Mouse (Mus musculus): ENCODE results near the gene Ankrd24. TPM values are rescaled to one million over a fixed set of nuclear protein-coding genes. Genes with fewer than 3 reads are reported as not detected.

The Ankrd24 gene
- polyA plus RNA-seq, 2 experiments, result 1.5 to 5.6 TPM

- Histone ChIP-seq H3K4me3 (ENCODE audit: insufficient read depth in 1 of 2, low read depth in 2 of 2, low read length in 2 of 2) (peak overlapping the region in 1 of 2 experiments; percentile 27; a peak in 1 of 4 replicates), H3K9me3 (ENCODE audit: control insufficient read depth, low read length) (no peaks in the 10 kb centered on the region), H3K9ac (replicated peaks) (no peak overlapping the region), H3K27me3 (ENCODE audit: control insufficient read depth, insufficient read depth, low read length) (peaks cover 15% of the 10 kb centered on the region), H3K36me3 (replicated peaks; ENCODE audit: control insufficient read depth, insufficient read depth, low read depth) (no peaks in the 10 kb centered on the region), H3K4me2 (ENCODE audit: low read depth) (peak overlapping the region; percentile 44), H3K4me1 (replicated peaks; ENCODE audit: control insufficient read depth in 2 of 2, insufficient read depth in 2 of 2, low read length in 1 of 2) (peaks cover 15 to 32% of the 10 kb centered on the region in 2 experiments), H3K27ac (no peak overlapping the region)
- DNase-seq (ENCODE audit: low read depth in 3 of 3, low spot score in 3 of 3), result no peak
- WGBS (ENCODE audit: insufficient replicate concordance), result 23% methylated on average over 10 of the region's 10 CpGs
- TF ChIP-seq CTCF (IDR thresholded peaks at IDR 0.05; ENCODE audit: low read depth), result no peak
- no peak for TF ChIP-seq EP300 (IDR thresholded peaks at IDR 0.05; ENCODE audit: low read depth)
- no peak for ATAC-seq (ENCODE audit: insufficient read depth)
Observed at GRCm38 (mm10) chr10:81596611-81597010, 31.7 kb upstream of the Ankrd24 start.

- Histone ChIP-seq H3K9ac (replicated peaks) (no peak overlapping the region), H3K4me2 (ENCODE audit: low read depth) (peak overlapping the region; percentile 44), H3K36me3 (replicated peaks; ENCODE audit: control insufficient read depth, insufficient read depth, low read depth) (no peaks in the 10 kb centered on the region), H3K9me3 (ENCODE audit: control insufficient read depth, low read length) (no peaks in the 10 kb centered on the region), H3K27me3 (ENCODE audit: control insufficient read depth, insufficient read depth, low read length) (peaks cover 15% of the 10 kb centered on the region), H3K27ac (no peak overlapping the region), H3K4me1 (replicated peaks; ENCODE audit: control insufficient read depth in 2 of 2, insufficient read depth in 2 of 2, low read length in 1 of 2) (peaks cover 16 to 36% of the 10 kb centered on the region in 2 experiments), H3K4me3 (ENCODE audit: insufficient read depth in 1 of 2, low read depth in 2 of 2, low read length in 2 of 2) (peak overlapping the region in 1 of 2 experiments; percentile 22; a peak in 1 of 4 replicates)
- 9% methylated on average over 12 of the region's 12 CpGs for WGBS (ENCODE audit: insufficient replicate concordance)
- no peak for TF ChIP-seq EP300 (IDR thresholded peaks at IDR 0.05; ENCODE audit: low read depth)
- no peak for TF ChIP-seq CTCF (IDR thresholded peaks at IDR 0.05; ENCODE audit: low read depth)
- DNase-seq (ENCODE audit: low read depth in 3 of 3, low spot score in 3 of 3) (no peak), ATAC-seq (ENCODE audit: insufficient read depth) (no peak)
Observed at GRCm38 (mm10) chr10:81597137-81597950, 31.0 kb upstream of the Ankrd24 start.

DNA sequence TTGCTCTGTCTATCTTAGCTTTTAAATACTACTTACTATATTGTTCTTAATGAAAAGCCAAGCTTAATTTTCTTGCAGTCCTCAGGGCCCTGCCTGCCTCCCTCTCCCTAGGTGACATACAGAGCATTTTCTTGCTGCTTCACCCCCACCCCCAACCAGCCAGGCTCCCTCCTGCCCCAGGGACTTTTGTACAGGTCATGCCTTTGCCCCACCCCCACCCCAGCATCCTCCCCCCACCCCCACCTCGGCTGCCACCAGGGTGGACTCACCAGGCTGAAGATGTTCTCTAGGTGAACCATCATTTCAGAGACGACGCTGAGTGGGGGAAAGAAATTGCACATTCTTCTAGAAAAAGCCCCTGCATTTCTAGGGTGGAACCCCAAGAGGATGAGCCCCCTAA lies 30.0 kb upstream of the Ankrd24 start:
- Histone ChIP-seq H3K36me3 (replicated peaks; ENCODE audit: control insufficient read depth, insufficient read depth, low read depth) (no peaks in the 10 kb centered on the region), H3K9me3 (ENCODE audit: control insufficient read depth, low read length) (no peaks in the 10 kb centered on the region), H3K4me3 (ENCODE audit: insufficient read depth in 1 of 2, low read depth in 2 of 2, low read length in 2 of 2) (no peak overlapping the region), H3K27ac (no peak overlapping the region), H3K27me3 (ENCODE audit: control insufficient read depth, insufficient read depth, low read length) (peaks cover 15% of the 10 kb centered on the region), H3K4me2 (ENCODE audit: low read depth) (no peak overlapping the region), H3K9ac (replicated peaks) (no peak overlapping the region), H3K4me1 (replicated peaks; ENCODE audit: control insufficient read depth in 2 of 2, insufficient read depth in 2 of 2, low read length in 1 of 2) (peaks cover 16 to 43% of the 10 kb centered on the region in 2 experiments)
- TF ChIP-seq CTCF (IDR thresholded peaks at IDR 0.05; ENCODE audit: low read depth) (no peak), EP300 (IDR thresholded peaks at IDR 0.05; ENCODE audit: low read depth) (no peak)
- ATAC-seq (ENCODE audit: insufficient read depth), result no peak
- DNase-seq (ENCODE audit: low read depth in 3 of 3, low spot score in 3 of 3), result no peak
- 37% methylated on average over 3 of the region's 3 CpGs for WGBS (ENCODE audit: insufficient replicate concordance)

DNA sequence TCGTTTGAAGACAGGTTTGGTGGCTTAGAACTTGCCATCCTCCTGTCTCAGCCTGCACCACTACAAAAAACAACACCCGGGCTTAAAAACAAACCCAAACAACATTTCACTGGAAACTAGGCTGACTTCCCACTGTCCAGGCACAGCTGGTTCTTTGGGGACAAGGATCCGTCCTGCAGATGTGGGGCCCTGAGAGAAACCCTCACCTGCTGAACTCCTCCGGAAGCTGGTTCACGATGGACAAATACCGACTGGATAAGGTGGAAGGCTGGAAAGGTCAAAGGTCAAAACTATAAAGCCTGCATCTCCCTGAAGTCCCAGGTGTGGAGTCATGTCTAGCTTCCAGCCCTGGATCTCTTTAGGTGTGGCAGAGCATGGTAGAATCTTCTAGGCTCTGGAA lies 29.5 kb upstream of the Ankrd24 start:
- no peak overlapping the region for H3K4me2 ChIP-seq (ENCODE audit: low read depth)
- DNase-seq (ENCODE audit: low read depth in 3 of 3, low spot score in 3 of 3) (no peak), ATAC-seq (ENCODE audit: insufficient read depth) (no peak)
- WGBS (ENCODE audit: insufficient replicate concordance), result 44% methylated on average over 6 of the region's 6 CpGs
- TF ChIP-seq CTCF (IDR thresholded peaks at IDR 0.05; ENCODE audit: low read depth), result no peak
- no peak for TF ChIP-seq EP300 (IDR thresholded peaks at IDR 0.05; ENCODE audit: low read depth)
- no peaks in the 10 kb centered on the region for H3K9me3 ChIP-seq (ENCODE audit: control insufficient read depth, low read length)
- no peak overlapping the region for H3K4me3 ChIP-seq (ENCODE audit: insufficient read depth in 1 of 2, low read depth in 2 of 2, low read length in 2 of 2)
- peaks cover 15% of the 10 kb centered on the region for H3K27me3 ChIP-seq (ENCODE audit: control insufficient read depth, insufficient read depth, low read length)
- H3K4me1 ChIP-seq (replicated peaks; ENCODE audit: control insufficient read depth in 2 of 2, insufficient read depth in 2 of 2, low read length in 1 of 2), result peaks cover 16 to 43% of the 10 kb centered on the region in 2 experiments
- H3K27ac ChIP-seq, result no peak overlapping the region
- H3K36me3 ChIP-seq (replicated peaks; ENCODE audit: control insufficient read depth, insufficient read depth, low read depth), result no peaks in the 10 kb centered on the region
- H3K9ac ChIP-seq (replicated peaks), result no peak overlapping the region

DNA sequence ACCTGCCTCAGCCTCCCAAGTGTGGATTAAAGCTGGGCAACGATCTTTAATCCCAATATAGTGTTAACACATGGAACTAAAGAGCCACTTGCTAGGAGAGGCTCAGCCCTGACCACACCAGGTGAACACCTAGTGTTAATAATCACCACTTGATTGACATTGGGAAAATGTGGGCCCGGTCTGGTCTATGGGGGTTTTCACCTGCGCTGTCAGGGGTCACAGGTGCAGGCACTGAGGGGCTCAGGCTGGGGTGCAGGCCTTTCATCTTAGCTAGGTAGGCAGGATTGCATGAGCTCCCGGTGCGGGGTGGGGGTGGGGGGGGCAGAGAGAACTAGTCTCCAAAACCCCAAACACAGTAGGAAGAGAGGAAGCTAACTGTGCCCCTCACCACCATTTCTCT lies 28.7 kb upstream of the Ankrd24 start:
- H3K4me3 ChIP-seq (ENCODE audit: insufficient read depth in 1 of 2, low read depth in 2 of 2, low read length in 2 of 2), result no peak overlapping the region
- 63% methylated on average over 5 of the region's 5 CpGs for WGBS (ENCODE audit: insufficient replicate concordance)
- no peak overlapping the region for H3K9ac ChIP-seq (replicated peaks)
- TF ChIP-seq EP300 (IDR thresholded peaks at IDR 0.05; ENCODE audit: low read depth) (no peak), CTCF (IDR thresholded peaks at IDR 0.05; ENCODE audit: low read depth) (no peak)
- H3K4me2 ChIP-seq (ENCODE audit: low read depth), result no peak overlapping the region
- H3K9me3 ChIP-seq (ENCODE audit: control insufficient read depth, low read length), result no peaks in the 10 kb centered on the region
- no peak for DNase-seq (ENCODE audit: low read depth in 3 of 3, low spot score in 3 of 3)
- H3K27me3 ChIP-seq (ENCODE audit: control insufficient read depth, insufficient read depth, low read length), result peaks cover 15% of the 10 kb centered on the region
- peaks cover 18 to 44% of the 10 kb centered on the region in 2 experiments for H3K4me1 ChIP-seq (replicated peaks; ENCODE audit: control insufficient read depth in 2 of 2, insufficient read depth in 2 of 2, low read length in 1 of 2)
- H3K27ac ChIP-seq, result no peak overlapping the region
- H3K36me3 ChIP-seq (replicated peaks; ENCODE audit: control insufficient read depth, insufficient read depth, low read depth), result no peaks in the 10 kb centered on the region
- no peak for ATAC-seq (ENCODE audit: insufficient read depth)

All from liver, embryonic 14.5 days (tissue).